Mouse (Mus musculus) liver, embryonic 14.5 days (tissue): ENCODE data around the gene Pgpep1l.

Source experiments
- CTCF ChIP-seq: IDR thresholded peaks from 2 replicates; pipeline ENCODE4 v1.5.1; 2016; ENCODE audit warnings: antibody characterized with exemption, low read depth, control low read depth
- EP300 ChIP-seq: IDR thresholded peaks from 2 replicates; pipeline ENCODE4 v1.6.1; 2016; ENCODE audit warnings: antibody characterized with exemption, low read depth

DNA sequence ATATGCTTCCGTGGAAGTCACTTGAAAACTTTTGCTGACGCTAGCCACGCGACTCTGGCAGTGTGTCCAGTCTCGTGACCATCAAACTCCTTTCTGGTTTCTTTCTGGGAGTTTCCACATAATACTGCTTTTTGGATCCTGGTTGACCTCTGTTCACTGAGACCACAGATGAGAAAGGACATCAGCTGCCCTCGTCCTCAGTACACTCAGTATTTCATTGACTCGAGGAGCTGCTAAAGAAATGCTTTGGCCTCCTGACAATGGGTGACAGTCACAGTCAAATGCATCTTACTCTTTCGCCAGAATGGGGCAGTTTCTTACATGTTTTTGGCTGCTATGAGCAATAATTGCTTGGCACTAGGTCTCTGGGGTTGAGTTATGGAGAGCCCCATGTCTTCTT, 17.8 kb downstream of the Pgpep1l start:
- no peak for TF ChIP-seq CTCF
- TF ChIP-seq EP300, result no peak
